Mouse (Mus musculus) ES-E14 (cell line): ENCODE results near the gene Smim11. TPM values are rescaled to one million over a fixed set of nuclear protein-coding genes. Genes with fewer than 3 reads are reported as not detected.

ENCODE experiments used
- DNase-seq: peaks from one replicate; pipeline ENCODE4 v3.0.0-alpha.2; 2013; ENCODE audit warnings: low read depth, low spot score
- H3K27ac ChIP-seq: 2 replicates; pipeline ENCODE4 v1.5.1; 2012; ENCODE audit warnings: low read depth, mild to moderate bottlenecking, low read length, moderate library complexity, mixed read lengths; ENCODE audit not compliant: poor library complexity, insufficient read depth, severe bottlenecking
- H3K36me3 ChIP-seq: 2 replicates; pipeline ENCODE4 v1.6.1; 2012; ENCODE audit warnings: mild to moderate bottlenecking, low read length, moderate library complexity, mixed read lengths; ENCODE audit not compliant: control insufficient read depth, poor library complexity, insufficient read depth, severe bottlenecking
- H3K4me1 ChIP-seq, 2 experiments: fragments of 150-350 bp in 1 of 2; sonication (generic) in 1 of 2; 2 replicates each; pipeline ENCODE4 v1.6.1; 2012; ENCODE audit warnings: low read length in 2 of 2, mild to moderate bottlenecking in 1 of 2, mixed read lengths in 1 of 2; ENCODE audit not compliant: control insufficient read depth in 2 of 2, insufficient read depth in 2 of 2, poor library complexity in 1 of 2
- H3K4me3 ChIP-seq, 2 experiments: fragments of 150-350 bp in 1 of 2; sonication (generic) in 1 of 2; 2 replicates each; pipeline ENCODE4 v1.5.1; 2012; ENCODE audit warnings: low read length in 2 of 2, low read depth in 1 of 2, mild to moderate bottlenecking in 1 of 2, mixed read lengths in 1 of 2; ENCODE audit not compliant: insufficient read depth in 1 of 2, poor library complexity in 1 of 2, severe bottlenecking in 1 of 2
- H3K9ac ChIP-seq: 2 replicates; pipeline ENCODE4 v1.6.1; 2012; ENCODE audit warnings: low read depth, mild to moderate bottlenecking, low read length, mixed read lengths; ENCODE audit not compliant: poor library complexity, insufficient read depth, severe bottlenecking
- H3K9me3 ChIP-seq: fragments of 150-350 bp; sonication (generic); 2 replicates; pipeline ENCODE4 v1.6.1; 2012; ENCODE audit warnings: low read depth, mild to moderate bottlenecking, low read length; ENCODE audit not compliant: control insufficient read depth, insufficient read depth
- CHD2 ChIP-seq: IDR thresholded peaks from 2 replicates; pipeline ENCODE4 v1.6.1; 2014; ENCODE audit warnings: mild to moderate bottlenecking, low read depth, low read length, inconsistent platforms
- HCFC1 ChIP-seq: IDR thresholded peaks from 2 replicates; pipeline ENCODE4 v1.6.1; 2012; ENCODE audit warnings: low read length, inconsistent platforms, borderline replicate concordance; ENCODE audit not compliant: insufficient read depth
- MAFK ChIP-seq: IDR thresholded peaks from 2 replicates; pipeline ENCODE4 v1.6.1; 2014; ENCODE audit warnings: mild to moderate bottlenecking, low read depth, low read length, inconsistent platforms; ENCODE audit not compliant: insufficient read depth
- ZC3H11A ChIP-seq: IDR thresholded peaks from 2 replicates; pipeline ENCODE4 v1.6.1; 2012; ENCODE audit warnings: low read depth, mild to moderate bottlenecking, inconsistent platforms, low read length, borderline replicate concordance
- ZNF384 ChIP-seq: IDR thresholded peaks from 2 replicates; pipeline ENCODE4 v1.6.1; 2012; ENCODE audit warnings: low read depth, low read length, inconsistent platforms
- in situ Hi-C, 2 experiments: fragments of 600-800 bp; cut with MboI; formaldehyde crosslinking; loops; one replicate each; pipeline ENCODE4 v1.15.1; 2025; ENCODE audit warnings: low sequenced_read_pairs in 2 of 2, inconsistent platforms in 1 of 2; ENCODE audit not compliant: unreplicated experiment in 2 of 2
- total RNA-seq: library from RNA; depleted of rRNA; stranded (reverse); fragments of 300-350 nt; gene quantifications from 2 replicates; pipeline ENCODE4 v1.2.3, GENCODE M21; 2012

The Smim11 gene
- total RNA-seq, 1 experiment, result 34.1 TPM

DNA sequence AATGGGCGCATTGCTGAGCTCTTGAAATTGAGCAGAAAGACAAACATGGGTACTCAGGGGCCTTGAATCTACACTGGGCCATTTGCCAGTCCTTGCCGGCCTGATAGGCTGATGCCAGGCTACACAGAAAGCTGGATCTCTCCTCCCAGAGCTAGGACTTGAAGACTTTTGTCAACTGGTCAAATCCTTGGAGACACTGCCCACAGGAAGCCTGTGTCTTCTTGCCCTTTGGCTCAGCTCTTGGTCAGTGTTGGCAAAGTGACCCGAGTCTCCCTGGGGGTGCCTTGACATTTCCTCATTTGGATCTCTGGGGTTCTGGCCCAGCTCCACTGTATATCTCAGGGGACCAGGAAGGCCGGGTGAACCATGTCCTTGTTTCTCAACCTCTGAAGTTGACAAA is 25.6 kb upstream of the Smim11 start:
- Histone ChIP-seq H3K27ac (no peak overlapping the region), H3K4me1 (no peaks in the 10 kb centered on the region), H3K36me3 (no peaks in the 10 kb centered on the region), H3K9me3 (no peaks in the 10 kb centered on the region), H3K4me3 (no peak overlapping the region), H3K9ac (no peak overlapping the region)
- in situ Hi-C loops, result loop anchor here (25.0 kb wide), 1 partner anchor 313 kb away; no protein-coding TSS in a partner anchor
- no peak for TF ChIP-seq CHD2
- TF ChIP-seq HCFC1, result no peak
- no peak for TF ChIP-seq ZNF384
- no peak for TF ChIP-seq ZC3H11A
- no peak for TF ChIP-seq MAFK
- DNase-seq, result no peak

DNA sequence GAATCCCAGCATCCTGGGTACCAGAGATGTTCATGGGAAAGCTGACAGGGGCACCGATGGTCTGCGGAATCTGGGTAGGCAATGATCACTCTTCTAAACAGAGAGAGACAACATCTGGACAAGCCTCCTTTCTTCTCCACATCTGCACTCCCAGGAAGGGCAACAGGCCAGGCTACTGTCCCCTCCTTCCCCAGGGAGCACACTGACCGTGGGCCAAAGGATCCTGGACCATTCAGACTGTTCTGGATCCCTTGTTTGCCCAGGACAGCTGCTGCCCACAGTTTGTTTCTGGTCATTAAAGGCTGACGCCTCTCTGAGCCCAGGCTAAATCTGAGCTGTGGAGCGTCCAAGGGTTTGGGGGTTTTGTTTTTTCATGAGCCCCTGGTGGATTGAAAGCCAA is 18.4 kb upstream of the Smim11 start:
- no peak for TF ChIP-seq HCFC1
- TF ChIP-seq CHD2, result no peak
- TF ChIP-seq MAFK, result no peak
- no peak for TF ChIP-seq ZNF384
- TF ChIP-seq ZC3H11A, result no peak
- no peaks in the 10 kb centered on the region for H3K4me1 ChIP-seq
- H3K4me3 ChIP-seq, result no peak overlapping the region
- no peaks in the 10 kb centered on the region for H3K9me3 ChIP-seq
- in situ Hi-C loops, result loop anchor here (25.0 kb wide), 1 partner anchor 320 kb away; no protein-coding TSS in a partner anchor
- no peak overlapping the region for H3K27ac ChIP-seq
- no peaks in the 10 kb centered on the region for H3K36me3 ChIP-seq
- H3K9ac ChIP-seq, result no peak overlapping the region
- DNase-seq, result no peak

DNA sequence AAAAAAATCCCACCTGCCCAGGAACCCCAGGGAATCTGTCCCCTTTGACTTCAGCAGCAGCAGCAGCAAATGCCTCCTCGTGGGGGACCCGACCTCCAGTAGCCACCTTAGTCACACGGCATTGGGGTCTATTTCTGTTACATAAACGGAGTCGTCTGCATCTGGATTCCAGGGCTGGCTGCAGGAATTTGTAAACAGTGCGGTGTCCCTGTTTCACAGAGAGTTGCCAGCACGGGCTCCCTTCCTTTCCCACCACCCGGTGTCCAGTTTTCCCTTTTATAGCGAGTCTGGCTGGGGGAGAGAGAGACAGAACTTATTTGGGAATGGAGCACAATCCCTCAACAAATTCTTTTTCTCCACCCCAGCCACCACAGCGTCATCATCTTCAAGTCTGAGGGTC is 16.0 kb upstream of the Smim11 start:
- H3K4me1 ChIP-seq, result no peaks in the 10 kb centered on the region
- H3K9ac ChIP-seq, result no peak overlapping the region
- H3K9me3 ChIP-seq, result no peaks in the 10 kb centered on the region
- H3K36me3 ChIP-seq, result no peaks in the 10 kb centered on the region
- H3K4me3 ChIP-seq, result no peak overlapping the region
- H3K27ac ChIP-seq, result no peak overlapping the region
- in situ Hi-C loops, result loop anchor here (25.0 kb wide), 1 partner anchor 323 kb away; no protein-coding TSS in a partner anchor
- TF ChIP-seq ZC3H11A (no peak), HCFC1 (no peak)
- DNase-seq, result no peak

DNA sequence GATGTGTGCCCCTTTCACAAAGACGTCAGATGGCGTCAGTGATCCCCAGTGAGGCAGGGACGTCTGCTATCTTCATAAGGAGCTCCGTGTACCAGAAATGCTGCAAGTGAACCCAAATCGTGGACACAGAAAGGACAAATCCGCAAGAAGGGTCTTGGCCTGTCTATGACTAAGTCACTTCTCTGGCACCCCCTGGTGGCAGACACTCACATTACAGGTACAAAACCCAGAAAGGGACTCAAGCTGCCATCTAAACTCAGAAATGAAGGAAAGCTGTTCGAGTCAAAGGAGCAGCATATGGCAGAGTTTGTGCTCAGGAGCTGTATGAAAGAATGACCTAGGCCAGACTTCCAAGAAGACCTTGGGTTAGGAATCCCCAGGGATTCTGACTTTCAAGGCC is 14.5 kb upstream of the Smim11 start:
- no peaks in the 10 kb centered on the region for H3K9me3 ChIP-seq
- no peak for TF ChIP-seq CHD2
- TF ChIP-seq ZNF384, result no peak
- TF ChIP-seq MAFK, result no peak
- peak; percentile 64 for TF ChIP-seq ZC3H11A
- TF ChIP-seq HCFC1, result no peak
- no peak overlapping the region for H3K27ac ChIP-seq
- no peaks in the 10 kb centered on the region for H3K4me1 ChIP-seq
- DNase-seq, result peak; percentile 86
- no peaks in the 10 kb centered on the region for H3K36me3 ChIP-seq
- H3K9ac ChIP-seq, result no peak overlapping the region; the same call in 1 of the 2 replicates
- H3K4me3 ChIP-seq, result no peak overlapping the region
- in situ Hi-C loops, result loop anchor here (25.0 kb wide), 1 partner anchor 324 kb away; no protein-coding TSS in a partner anchor

DNA sequence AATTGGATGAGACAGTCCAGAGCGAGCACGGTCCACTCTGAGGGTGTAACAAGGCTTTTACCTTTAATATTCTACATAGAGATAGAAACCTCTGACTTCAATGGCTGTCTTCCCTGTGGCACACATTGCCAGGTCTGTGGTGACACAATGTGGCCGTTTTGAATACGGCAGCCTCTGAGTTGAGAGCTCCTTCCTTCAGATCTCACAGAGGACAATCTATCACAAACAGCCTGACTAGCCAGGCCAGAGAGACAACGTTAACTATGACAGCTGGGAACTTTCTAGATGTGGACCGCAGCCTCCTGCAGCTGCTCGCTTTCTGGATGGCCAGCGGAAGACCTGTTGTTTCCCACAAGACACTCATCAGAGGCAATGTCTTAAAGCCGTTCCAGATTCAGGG is 12.3 kb upstream of the Smim11 start:
- no peak overlapping the region for H3K4me3 ChIP-seq
- H3K9ac ChIP-seq, result no peak overlapping the region
- H3K36me3 ChIP-seq, result no peaks in the 10 kb centered on the region
- no peak for DNase-seq
- no peaks in the 10 kb centered on the region; a peak in 1 of 4 replicates for H3K4me1 ChIP-seq
- peak; percentile 36; the same call in 1 of the 2 replicates for TF ChIP-seq ZC3H11A
- no peak for TF ChIP-seq HCFC1
- in situ Hi-C loops, result loop anchor here (25.0 kb wide), 1 partner anchor 326 kb away; no protein-coding TSS in a partner anchor
- no peaks in the 10 kb centered on the region for H3K9me3 ChIP-seq
- H3K27ac ChIP-seq, result no peak overlapping the region
